Mouse (Mus musculus): ENCODE measurements at regions not wholly inside any gene's neighbourhood (a gene's known extent, or its start where the extent isn't known, plus 50 kb on each side); places are given as distances from the start of the nearest gene placed in this dataset.
A peak's percentile ranks its signal among the peaks of the same experiment; 100 is the strongest.

DNA sequence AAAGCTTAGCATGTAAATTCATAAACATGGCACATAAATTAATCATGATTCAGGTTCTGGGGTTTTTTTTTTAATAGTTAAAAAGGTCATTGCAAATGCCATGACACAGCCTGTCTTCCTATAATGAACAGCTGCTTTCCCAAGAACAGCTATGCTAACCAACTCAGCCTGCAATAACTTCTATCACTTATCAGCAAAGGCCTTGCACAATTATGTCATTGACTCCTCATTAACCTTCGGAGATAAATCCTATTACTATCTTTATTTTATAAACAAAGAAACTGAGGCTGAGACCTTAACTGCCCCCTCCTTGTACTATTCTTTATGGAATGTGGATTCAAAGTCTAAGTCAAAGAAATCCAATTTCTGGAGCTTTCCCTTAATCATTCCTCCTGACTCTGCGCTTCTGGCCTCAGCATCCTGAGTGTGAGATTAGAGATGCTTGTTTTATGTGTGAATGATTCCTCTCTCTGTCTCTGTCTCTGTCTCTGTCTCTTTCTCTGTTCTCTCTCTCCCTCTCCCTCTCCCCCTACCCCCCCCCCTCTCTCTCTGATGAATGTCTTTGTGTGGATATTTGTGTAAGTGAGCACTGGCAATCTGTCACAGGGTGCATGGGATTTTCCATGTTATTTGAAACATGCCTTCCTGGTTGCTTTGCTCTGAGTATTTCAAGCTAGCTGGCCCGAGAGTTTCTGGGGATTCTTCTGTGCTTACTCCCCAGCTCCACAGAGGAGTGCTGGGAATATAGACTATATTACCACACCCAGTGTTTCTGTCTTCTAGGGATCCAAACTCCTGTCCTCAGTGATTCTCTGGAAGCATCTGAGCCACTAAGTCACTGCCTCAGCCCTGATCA, 243.1 kb upstream of the Il12b start:
- H3K9ac ChIP-seq (ENCODE audit: low read length), result no peak overlapping the region
- H3K36me3 ChIP-seq (ENCODE audit: control insufficient read depth, insufficient read depth, low read length), result no peaks in the 10 kb centered on the region
- no peaks in the 10 kb centered on the region for H3K27me3 ChIP-seq (ENCODE audit: control insufficient read depth, insufficient read depth, low read length)
- H3K4me3 ChIP-seq (ENCODE audit: control insufficient read depth in 1 of 2, insufficient read depth in 1 of 2, low read depth in 1 of 2, low read length in 2 of 2), result no peak overlapping the region
- H3K4me1 ChIP-seq (ENCODE audit: control insufficient read depth in 2 of 2, insufficient read depth in 2 of 2, low read length in 2 of 2), result peaks cover 10 to 22% of the 10 kb centered on the region in 2 experiments; a peak in 3 of 4 replicates
- H3K27ac ChIP-seq (replicated peaks in 1 of 2; ENCODE audit: control insufficient read depth in 1 of 2, insufficient read depth in 1 of 2, low read depth in 2 of 2, low read length in 2 of 2), result peak overlapping the region in 1 of 2 experiments; percentile 15; a peak in 2 of 4 replicates
- WGBS, result 45% methylated on average over 3 of the region's 3 CpGs
- 0 out of 2 replicates have a peak overlapping the region, but pooled peaks have one; percentile 3 for H3K4me2 ChIP-seq (ENCODE audit: low read length)
- ATAC-seq (ENCODE audit: insufficient number of reproducible peaks, insufficient read depth, low FRiP score, low read depth), result no peak
- no peaks in the 10 kb centered on the region for H3K9me3 ChIP-seq (ENCODE audit: control insufficient read depth, low read length)

DNA sequence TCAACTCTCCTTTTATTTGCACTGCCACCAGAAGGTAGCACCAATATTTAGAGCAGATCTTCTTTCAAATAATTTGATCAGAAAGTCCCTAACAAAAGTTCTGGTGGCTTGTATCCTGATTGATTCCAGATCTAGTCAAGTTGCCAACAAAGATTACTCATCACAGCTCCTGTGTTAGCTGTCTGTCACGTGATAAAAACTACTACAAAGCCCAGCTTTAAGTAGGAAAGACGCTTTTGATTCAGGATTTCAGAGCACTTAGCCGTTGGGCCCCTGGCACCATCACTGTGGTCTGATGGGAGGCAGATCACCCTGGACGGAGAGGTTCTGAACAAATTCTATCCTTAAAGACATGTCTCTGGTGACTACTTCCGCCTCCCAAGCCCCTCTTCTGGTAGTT, 241.6 kb upstream of the Il12b start:
- Histone ChIP-seq H3K36me3 (ENCODE audit: control insufficient read depth, insufficient read depth, low read length) (no peaks in the 10 kb centered on the region), H3K9me3 (ENCODE audit: control insufficient read depth, low read length) (no peaks in the 10 kb centered on the region), H3K27me3 (ENCODE audit: control insufficient read depth, insufficient read depth, low read length) (no peaks in the 10 kb centered on the region), H3K9ac (ENCODE audit: low read length) (no peak overlapping the region), H3K4me2 (ENCODE audit: low read length) (no peak overlapping the region), H3K4me3 (ENCODE audit: control insufficient read depth in 1 of 2, insufficient read depth in 1 of 2, low read depth in 1 of 2, low read length in 2 of 2) (no peak overlapping the region), H3K27ac (replicated peaks in 1 of 2; ENCODE audit: control insufficient read depth in 1 of 2, insufficient read depth in 1 of 2, low read depth in 2 of 2, low read length in 2 of 2) (no peak overlapping the region), H3K4me1 (ENCODE audit: control insufficient read depth in 2 of 2, insufficient read depth in 2 of 2, low read length in 2 of 2) (peaks cover 10 to 22% of the 10 kb centered on the region in 2 experiments; a peak in 3 of 4 replicates)
- no peak for ATAC-seq (ENCODE audit: insufficient number of reproducible peaks, insufficient read depth, low FRiP score, low read depth)
- WGBS, result 52% methylated on average over 5 of the region's 5 CpGs

DNA sequence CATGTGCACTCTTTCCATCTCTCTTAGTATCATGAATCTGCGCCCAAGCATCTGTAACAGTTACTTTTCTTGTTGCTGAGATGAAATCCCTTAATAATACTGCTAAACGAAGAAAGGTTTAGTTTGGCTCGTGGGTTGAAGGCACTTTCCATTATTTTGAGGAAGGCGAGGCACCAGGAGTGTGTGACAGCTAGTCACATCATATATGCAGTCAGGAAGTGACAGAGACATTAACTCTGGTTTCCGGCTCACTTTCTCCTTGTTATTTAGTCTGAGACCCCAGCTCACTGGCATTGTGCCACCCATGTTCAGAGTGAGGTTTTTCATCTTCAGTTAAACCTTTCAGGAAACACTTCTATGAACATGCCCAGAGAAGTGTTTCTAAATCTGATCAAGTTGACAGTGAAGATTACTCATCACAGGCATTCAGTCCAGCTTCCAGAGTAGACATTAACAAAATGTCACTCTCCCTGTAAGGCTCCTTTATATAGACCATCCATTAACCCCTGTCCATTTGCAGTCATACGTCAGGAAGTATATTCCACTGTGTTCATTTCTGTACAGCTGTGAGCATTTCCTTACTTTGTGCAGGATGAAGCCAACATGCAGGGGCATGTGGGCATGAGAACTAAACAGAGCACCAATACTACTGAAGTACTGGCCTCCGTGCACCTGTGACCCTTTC, 238.0 kb upstream of the Il12b start:
- Histone ChIP-seq H3K9ac (ENCODE audit: low read length) (no peak overlapping the region), H3K4me2 (ENCODE audit: low read length) (no peak overlapping the region), H3K4me3 (ENCODE audit: control insufficient read depth in 1 of 2, insufficient read depth in 1 of 2, low read depth in 1 of 2, low read length in 2 of 2) (no peak overlapping the region), H3K27me3 (ENCODE audit: control insufficient read depth, insufficient read depth, low read length) (no peaks in the 10 kb centered on the region), H3K27ac (replicated peaks in 1 of 2; ENCODE audit: control insufficient read depth in 1 of 2, insufficient read depth in 1 of 2, low read depth in 2 of 2, low read length in 2 of 2) (no peak overlapping the region), H3K9me3 (ENCODE audit: control insufficient read depth, low read length) (no peaks in the 10 kb centered on the region), H3K36me3 (ENCODE audit: control insufficient read depth, insufficient read depth, low read length) (no peaks in the 10 kb centered on the region), H3K4me1 (ENCODE audit: control insufficient read depth in 2 of 2, insufficient read depth in 2 of 2, low read length in 2 of 2) (peaks cover 4 to 7% of the 10 kb centered on the region in 2 experiments; a peak in 3 of 4 replicates)
- no peak for ATAC-seq (ENCODE audit: insufficient number of reproducible peaks, insufficient read depth, low FRiP score, low read depth)
- 73% methylated on average over 7 of the region's 7 CpGs for WGBS

DNA sequence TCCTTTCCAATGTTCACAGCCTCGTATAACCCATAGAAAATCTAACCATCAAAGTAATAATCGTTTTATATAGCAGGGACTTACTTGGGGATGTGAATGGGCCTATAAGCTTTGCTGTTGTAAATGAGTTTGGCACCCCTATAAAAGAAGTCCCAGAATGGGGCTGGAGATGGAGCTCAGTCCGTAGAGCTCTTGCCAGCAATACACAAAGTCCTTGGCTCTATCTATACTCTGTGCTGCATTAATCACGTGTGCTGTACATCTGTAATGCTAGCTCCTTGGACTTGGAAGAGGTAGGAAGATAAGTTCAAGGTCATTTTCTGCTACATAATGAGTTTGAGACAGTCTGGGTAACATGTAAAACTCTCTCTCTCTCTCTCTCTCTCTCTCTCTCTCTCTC, 236.8 kb upstream of the Il12b start:
- peaks cover 3% of the 10 kb centered on the region in 2 experiments for H3K4me1 ChIP-seq (ENCODE audit: control insufficient read depth in 2 of 2, insufficient read depth in 2 of 2, low read length in 2 of 2)
- H3K4me3 ChIP-seq (ENCODE audit: control insufficient read depth in 1 of 2, insufficient read depth in 1 of 2, low read depth in 1 of 2, low read length in 2 of 2), result no peak overlapping the region
- no peak overlapping the region for H3K27ac ChIP-seq (replicated peaks in 1 of 2; ENCODE audit: control insufficient read depth in 1 of 2, insufficient read depth in 1 of 2, low read depth in 2 of 2, low read length in 2 of 2)
- no peaks in the 10 kb centered on the region for H3K36me3 ChIP-seq (ENCODE audit: control insufficient read depth, insufficient read depth, low read length)
- H3K4me2 ChIP-seq (ENCODE audit: low read length), result no peak overlapping the region
- H3K27me3 ChIP-seq (ENCODE audit: control insufficient read depth, insufficient read depth, low read length), result no peaks in the 10 kb centered on the region
- 71% methylated on average over 4 of the region's 4 CpGs for WGBS
- ATAC-seq (ENCODE audit: insufficient number of reproducible peaks, insufficient read depth, low FRiP score, low read depth), result no peak
- no peak overlapping the region for H3K9ac ChIP-seq (ENCODE audit: low read length)
- no peaks in the 10 kb centered on the region for H3K9me3 ChIP-seq (ENCODE audit: control insufficient read depth, low read length)

DNA sequence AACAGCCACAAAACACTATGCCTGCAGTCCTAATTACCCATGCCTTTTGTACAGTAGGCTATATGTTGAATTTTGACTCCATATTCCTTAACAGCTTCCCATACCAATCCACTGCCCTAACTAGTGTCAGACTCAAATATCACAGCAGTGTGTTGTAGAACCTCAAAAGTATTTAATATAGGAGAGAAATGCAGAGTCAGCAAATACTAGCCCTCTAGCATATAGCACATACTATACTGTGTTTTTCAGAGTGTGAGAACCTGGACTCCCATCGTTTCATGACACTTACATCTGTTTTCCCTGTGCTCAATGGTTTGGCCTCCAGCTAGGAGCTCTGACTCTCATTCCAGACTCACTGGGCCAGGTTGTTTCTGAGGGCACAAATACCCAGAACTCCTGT, 236.1 kb upstream of the Il12b start:
- Histone ChIP-seq H3K9me3 (ENCODE audit: control insufficient read depth, low read length) (no peaks in the 10 kb centered on the region), H3K9ac (ENCODE audit: low read length) (no peak overlapping the region), H3K36me3 (ENCODE audit: control insufficient read depth, insufficient read depth, low read length) (no peaks in the 10 kb centered on the region), H3K4me2 (ENCODE audit: low read length) (no peak overlapping the region), H3K4me1 (ENCODE audit: control insufficient read depth in 2 of 2, insufficient read depth in 2 of 2, low read length in 2 of 2) (peaks cover 3 to 6% of the 10 kb centered on the region in 2 experiments), H3K27ac (replicated peaks in 1 of 2; ENCODE audit: control insufficient read depth in 1 of 2, insufficient read depth in 1 of 2, low read depth in 2 of 2, low read length in 2 of 2) (no peak overlapping the region), H3K4me3 (ENCODE audit: control insufficient read depth in 1 of 2, insufficient read depth in 1 of 2, low read depth in 1 of 2, low read length in 2 of 2) (no peak overlapping the region), H3K27me3 (ENCODE audit: control insufficient read depth, insufficient read depth, low read length) (no peaks in the 10 kb centered on the region)
- WGBS, result 82% methylated on average over 1 of the region's 1 CpGs
- no peak for ATAC-seq (ENCODE audit: insufficient number of reproducible peaks, insufficient read depth, low FRiP score, low read depth)

DNA sequence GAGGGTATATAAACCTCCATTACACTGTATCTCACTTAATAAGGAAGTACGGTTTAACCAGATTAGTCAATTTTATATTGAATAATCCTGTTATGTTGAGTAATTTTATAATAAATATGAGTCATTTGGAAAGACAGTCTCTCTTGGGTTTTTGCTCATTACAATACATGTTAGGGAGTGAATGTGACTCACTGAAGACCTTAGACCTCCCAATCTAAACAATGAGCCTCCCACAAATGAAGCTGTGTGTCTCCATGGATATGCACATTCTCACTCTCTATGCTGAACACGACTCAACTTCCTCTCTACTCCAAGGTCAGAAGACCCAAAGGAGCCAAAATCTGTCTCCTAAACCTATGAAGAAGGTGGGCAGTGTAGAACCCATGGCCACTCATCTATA, 235.7 kb upstream of the Il12b start:
- no peaks in the 10 kb centered on the region for H3K36me3 ChIP-seq (ENCODE audit: control insufficient read depth, insufficient read depth, low read length)
- H3K4me1 ChIP-seq (ENCODE audit: control insufficient read depth in 2 of 2, insufficient read depth in 2 of 2, low read length in 2 of 2), result peaks cover 3 to 6% of the 10 kb centered on the region in 2 experiments
- no peaks in the 10 kb centered on the region for H3K9me3 ChIP-seq (ENCODE audit: control insufficient read depth, low read length)
- H3K4me2 ChIP-seq (ENCODE audit: low read length), result no peak overlapping the region
- H3K4me3 ChIP-seq (ENCODE audit: control insufficient read depth in 1 of 2, insufficient read depth in 1 of 2, low read depth in 1 of 2, low read length in 2 of 2), result no peak overlapping the region
- H3K27ac ChIP-seq (replicated peaks in 1 of 2; ENCODE audit: control insufficient read depth in 1 of 2, insufficient read depth in 1 of 2, low read depth in 2 of 2, low read length in 2 of 2), result no peak overlapping the region
- no peak for ATAC-seq (ENCODE audit: insufficient number of reproducible peaks, insufficient read depth, low FRiP score, low read depth)
- H3K27me3 ChIP-seq (ENCODE audit: control insufficient read depth, insufficient read depth, low read length), result no peaks in the 10 kb centered on the region
- 62% methylated on average over 2 of the region's 2 CpGs for WGBS
- no peak overlapping the region for H3K9ac ChIP-seq (ENCODE audit: low read length)

DNA sequence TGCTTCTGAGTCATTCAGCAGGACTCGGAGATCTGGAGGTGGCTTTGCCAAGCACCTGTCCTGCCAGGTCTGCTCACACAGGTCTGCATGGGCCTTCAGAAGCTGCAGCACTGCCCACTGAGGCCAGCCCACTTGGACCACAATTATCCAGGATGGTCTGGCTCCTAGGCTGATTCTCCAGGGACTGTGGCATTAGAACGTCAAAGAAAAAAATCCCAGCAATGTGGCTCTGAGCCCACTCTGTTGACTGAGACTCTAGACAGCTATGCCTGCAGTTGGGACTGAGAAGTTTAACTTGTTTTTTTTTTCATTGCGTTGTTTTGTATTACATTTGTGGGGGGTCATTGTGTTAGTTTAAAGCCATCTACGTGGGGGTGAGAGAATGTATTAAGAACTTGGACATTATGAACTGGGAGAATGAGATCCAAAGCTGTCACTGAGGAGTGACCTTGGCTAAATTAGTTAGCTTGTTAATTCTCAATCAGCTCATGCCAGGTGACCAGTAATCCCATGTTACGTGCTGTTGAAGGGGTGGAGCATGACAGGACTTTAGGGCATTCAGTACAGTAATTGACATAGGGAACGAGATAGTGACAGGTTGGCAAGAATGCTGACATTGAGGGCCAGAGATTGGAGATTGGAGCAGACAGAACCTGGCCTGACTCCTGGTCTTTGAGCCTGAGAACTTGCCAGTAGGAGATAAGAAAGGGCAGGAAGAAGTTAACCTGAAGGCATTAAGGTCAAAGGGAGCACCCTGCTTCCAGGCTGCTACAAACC, 232.0 kb upstream of the Il12b start:
- no peak overlapping the region for H3K4me2 ChIP-seq (ENCODE audit: low read length)
- H3K27me3 ChIP-seq (ENCODE audit: control insufficient read depth, insufficient read depth, low read length), result peaks cover 3% of the 10 kb centered on the region; the same call in 1 of the 2 replicates
- H3K27ac ChIP-seq (replicated peaks in 1 of 2; ENCODE audit: control insufficient read depth in 1 of 2, insufficient read depth in 1 of 2, low read depth in 2 of 2, low read length in 2 of 2), result no peak overlapping the region
- H3K36me3 ChIP-seq (ENCODE audit: control insufficient read depth, insufficient read depth, low read length), result no peaks in the 10 kb centered on the region
- 47% methylated on average over 6 of the region's 6 CpGs for WGBS
- ATAC-seq (ENCODE audit: insufficient number of reproducible peaks, insufficient read depth, low FRiP score, low read depth), result no peak
- peaks cover 3 to 6% of the 10 kb centered on the region in 2 experiments for H3K4me1 ChIP-seq (ENCODE audit: control insufficient read depth in 2 of 2, insufficient read depth in 2 of 2, low read length in 2 of 2)
- H3K9me3 ChIP-seq (ENCODE audit: control insufficient read depth, low read length), result no peaks in the 10 kb centered on the region
- H3K9ac ChIP-seq (ENCODE audit: low read length), result no peak overlapping the region
- no peak overlapping the region for H3K4me3 ChIP-seq (ENCODE audit: control insufficient read depth in 1 of 2, insufficient read depth in 1 of 2, low read depth in 1 of 2, low read length in 2 of 2)

All from heart, embryonic 14.5 days (tissue).